Mouse (Mus musculus) kidney, adult 2 months (tissue): ENCODE measurements around the gene Sec31b. TPM values are rescaled to one million over a fixed set of nuclear protein-coding genes. Genes with fewer than 3 reads are reported as not detected.

Experiments
- DNase-seq: peaks from one replicate; pipeline ENCODE4 v3.0.0; 2021
- H3K27ac ChIP-seq: fragments of 200-500 bp; 2 replicates; pipeline ENCODE4 v1.5.1; 2012; ENCODE audit warnings: low read depth, low read length, control low read depth, inconsistent platforms; ENCODE audit not compliant: insufficient read depth
- H3K27me3 ChIP-seq: fragments of 200-500 bp; replicated peaks from 2 replicates; pipeline ENCODE4 v1.6.1; 2012; ENCODE audit warnings: mild to moderate bottlenecking, moderate library complexity, low read length, inconsistent platforms; ENCODE audit not compliant: control insufficient read depth, insufficient read depth
- H3K36me3 ChIP-seq: fragments of 200-500 bp; 2 replicates; pipeline ENCODE4 v1.6.1; 2012; ENCODE audit warnings: mild to moderate bottlenecking, moderate library complexity, low read length, inconsistent platforms; ENCODE audit not compliant: control insufficient read depth, insufficient read depth
- H3K4me1 ChIP-seq: fragments of 200-500 bp; 2 replicates; pipeline ENCODE4 v1.6.1; 2011; ENCODE audit warnings: low read length; ENCODE audit not compliant: control insufficient read depth, insufficient read depth
- H3K4me3 ChIP-seq: fragments of 200-500 bp; 2 replicates; pipeline ENCODE4 v1.5.1; 2011; ENCODE audit warnings: mild to moderate bottlenecking, low read depth, low read length, control low read depth; ENCODE audit not compliant: insufficient read depth
- CTCF ChIP-seq: fragments of 200-500 bp; conservative IDR thresholded peaks from 2 replicates; pipeline ENCODE4 v1.5.1; 2011; ENCODE audit warnings: low read depth, mild to moderate bottlenecking, control low read depth, low read length, moderate library complexity, mixed read lengths; ENCODE audit not compliant: insufficient read depth, insufficient read length
- POLR2A ChIP-seq: fragments of 200-500 bp; IDR thresholded peaks from one replicate; pipeline ENCODE4 v1.6.1; 2011; ENCODE audit warnings: low read depth, low read length, control low read depth
- WGBS: fragments of 180-500 bp; shearing (Covaris S2); methylation state at CpG from one replicate; pipeline ENCODE4 v1.1.7; 2018; 5-methylcytosine and 5-hydroxymethylcytosine counted together
- polyA plus RNA-seq: library from polyadenylated mRNA; depleted of rRNA; stranded (reverse); fragments of >200 nt; gene quantifications from 2 replicates; pipeline ENCODE4 v1.2.3, GENCODE M21; 2012; rRNA removed

Gene Sec31b
- polyA plus RNA-seq, result 5.3 and 6.8 TPM in 2 replicates

GRCm38 (mm10) chr19:44545321-44546041 is at the start of gene Sec31b:
Gene Sec31b, minus strand, starts transcription at chr19:44545864.
- peak; percentile 77 for DNase-seq
- 5% methylated on average over 47 of the region's 47 CpGs for whole genome bisulfite sequencing
- no peak within 1 kb of the TSS for H3K27ac ChIP-seq

GRCm38 (mm10) chr19:44594180-44594579 is 48.5 kb upstream of the Sec31b start:
- TF ChIP-seq CTCF, result no peak
- DNase-seq, result no peak
- no peaks in the 10 kb centered on the region for H3K4me1 ChIP-seq
- no peak overlapping the region for H3K27ac ChIP-seq
- H3K27me3 ChIP-seq, result no peaks in the 10 kb centered on the region
- H3K4me3 ChIP-seq, result no peak overlapping the region
- no peaks in the 10 kb centered on the region for H3K36me3 ChIP-seq
- 96% methylated on average over 14 of the region's 14 CpGs for WGBS

More at GRCm38 (mm10) chr19:44545321-44546041, at the start of gene Sec31b:
- TF ChIP-seq CTCF (no peak), POLR2A (no peak)
- Histone ChIP-seq H3K4me1 (no peaks in the 10 kb centered on the region), H3K36me3 (peaks cover 1% of the 10 kb centered on the region), H3K27me3 (no peaks in the 10 kb centered on the region), H3K4me3 (peak within 1 kb of the TSS; percentile 70)

- Histone ChIP-seq H3K36me3 (no peaks in the 10 kb centered on the region), H3K27me3 (no peaks in the 10 kb centered on the region), H3K27ac (no peak overlapping the region), H3K4me1 (no peaks in the 10 kb centered on the region), H3K4me3 (no peak overlapping the region)
- no peak for DNase-seq
- 70% methylated on average over 6 of the region's 6 CpGs for WGBS
- TF ChIP-seq CTCF (no peak), POLR2A (no peak)
Measured at GRCm38 (mm10) chr19:44591638-44592037, 46.0 kb upstream of the Sec31b start.

- no peak for TF ChIP-seq CTCF
- TF ChIP-seq POLR2A, result no peak
- no peak for DNase-seq
Measured at GRCm38 (mm10) chr19:44590992-44591391, 45.3 kb upstream of the Sec31b start.

GRCm38 (mm10) chr19:44589591-44590223 is 44.0 kb upstream of the Sec31b start:
- Histone ChIP-seq H3K4me3 (no peak overlapping the region), H3K27me3 (no peaks in the 10 kb centered on the region), H3K4me1 (no peaks in the 10 kb centered on the region), H3K27ac (no peak overlapping the region), H3K36me3 (no peaks in the 10 kb centered on the region)
- no peak for DNase-seq
- TF ChIP-seq CTCF, result no peak
- TF ChIP-seq POLR2A, result no peak
- WGBS, result 57% methylated on average over 7 of the region's 7 CpGs

More at GRCm38 (mm10) chr19:44590992-44591391, 45.3 kb upstream of the Sec31b start:
- 74% methylated on average over 18 of the region's 18 CpGs for WGBS
- Histone ChIP-seq H3K27me3 (no peaks in the 10 kb centered on the region), H3K4me1 (no peaks in the 10 kb centered on the region), H3K36me3 (no peaks in the 10 kb centered on the region), H3K4me3 (no peak overlapping the region), H3K27ac (no peak overlapping the region)

GRCm38 (mm10) chr19:44588036-44588435 is 42.4 kb upstream of the Sec31b start:
- Histone ChIP-seq H3K4me1 (no peaks in the 10 kb centered on the region), H3K27ac (no peak overlapping the region), H3K4me3 (no peak overlapping the region), H3K36me3 (no peaks in the 10 kb centered on the region), H3K27me3 (no peaks in the 10 kb centered on the region)
- DNase-seq, result no peak
- TF ChIP-seq CTCF, result no peak
- TF ChIP-seq POLR2A, result no peak
- 67% methylated on average over 4 of the region's 4 CpGs for WGBS

GRCm38 (mm10) chr19:44582638-44583309 is 37.1 kb upstream of the Sec31b start:
- Histone ChIP-seq H3K36me3 (no peaks in the 10 kb centered on the region), H3K4me3 (no peak overlapping the region), H3K27me3 (no peaks in the 10 kb centered on the region), H3K27ac (no peak overlapping the region), H3K4me1 (no peaks in the 10 kb centered on the region)
- 35% methylated on average over 9 of the region's 9 CpGs for WGBS
- TF ChIP-seq CTCF (peak; percentile 100), POLR2A (no peak)
- DNase-seq, result peak; percentile 94
